Mouse (Mus musculus) hindbrain, embryonic 11.5 days (tissue): ENCODE measurements around the gene Mfsd12. TPM values are rescaled to one million over a fixed set of nuclear protein-coding genes. Genes with fewer than 3 reads are reported as not detected.
A peak's percentile ranks its signal among the peaks of the same experiment; 100 is the strongest.

ENCODE experiments used
- ATAC-seq: fragments of 200-750 bp; cut with Nextera tagmentation; 2 replicates; pipeline ENCODE4 v1.8.0; 2017; ENCODE audit warnings: mild to moderate bottlenecking, moderate TSS enrichment, moderate library complexity; ENCODE audit not compliant: low FRiP score
- DNase-seq: peaks from one replicate; pipeline ENCODE4 v3.0.0-alpha.2; 2015; ENCODE audit warnings: low spot score
- H3K27ac ChIP-seq: fragments of 300-500 bp; sonication (generic); 2 replicates; pipeline ENCODE4 v1.5.1; 2014; ENCODE audit warnings: mild to moderate bottlenecking, low read depth, low read length
- H3K27me3 ChIP-seq: fragments of 300-500 bp; sonication (generic); 2 replicates; pipeline ENCODE4 v1.6.1; 2014; ENCODE audit warnings: mild to moderate bottlenecking, low read length, moderate library complexity, mixed read lengths; ENCODE audit not compliant: control insufficient read depth, insufficient read depth
- H3K36me3 ChIP-seq: fragments of 300-500 bp; sonication (generic); 2 replicates; pipeline ENCODE4 v1.6.1; 2014; ENCODE audit warnings: mild to moderate bottlenecking, low read length, moderate library complexity, mixed read lengths; ENCODE audit not compliant: control insufficient read depth, insufficient read depth
- H3K4me1 ChIP-seq: fragments of 300-500 bp; sonication (generic); replicated peaks from 2 replicates; pipeline ENCODE4 v1.6.1; 2014; ENCODE audit warnings: low read length, mixed read lengths; ENCODE audit not compliant: control insufficient read depth, insufficient read depth
- H3K4me2 ChIP-seq: fragments of 300-500 bp; sonication (generic); replicated peaks from 2 replicates; pipeline ENCODE4 v1.6.1; 2014; ENCODE audit warnings: mild to moderate bottlenecking, low read depth, low read length
- H3K4me3 ChIP-seq: fragments of 300-500 bp; sonication (generic); 2 replicates; pipeline ENCODE4 v1.5.1; 2014; ENCODE audit warnings: low read depth, low read length
- H3K9ac ChIP-seq: fragments of 300-500 bp; sonication (generic); 2 replicates; pipeline ENCODE4 v1.6.1; 2014; ENCODE audit warnings: low read depth, low read length
- H3K9me3 ChIP-seq: fragments of 300-500 bp; sonication (generic); 2 replicates; pipeline ENCODE4 v1.6.1; 2016; ENCODE audit warnings: low read length; ENCODE audit not compliant: control insufficient read depth
- WGBS: fragments of 180-500 bp; shearing (Covaris S2); extraction: QIAGEN DNeasy Blood & Tissue Kit; methylation state at CpG from one replicate; pipeline ENCODE4 v1.1.7; 2014; 5-methylcytosine and 5-hydroxymethylcytosine counted together
- polyA plus RNA-seq: library from polyadenylated mRNA; unstranded; fragments of >200 nt; fragmentation: Nextera tagmentation; extraction: Ambion mirVana; gene quantifications from 2 replicates; pipeline ENCODE4 v1.2.1, GENCODE M21; 2014

Mfsd12 gene
- polyA plus RNA-seq, 1 experiment from 2014 or later: 3.9 TPM

- Histone ChIP-seq H3K27ac (0 out of 2 replicates have a peak overlapping the region, but pooled peaks have one; percentile 24), H3K27me3 (peaks cover 40% of the 10 kb centered on the region), H3K4me1 (peaks cover 16% of the 10 kb centered on the region; the same call in 1 of the 2 replicates), H3K4me2 (peak overlapping the region; percentile 36), H3K9me3 (no peaks in the 10 kb centered on the region), H3K36me3 (no peaks in the 10 kb centered on the region; the same call in 1 of the 2 replicates), H3K9ac (0 out of 2 replicates have a peak overlapping the region, but pooled peaks have one; percentile 11), H3K4me3 (peak overlapping the region; percentile 14)
- peak; percentile 68 for DNase-seq
- WGBS: 4% methylated on average over 53 of the region's 55 CpGs
- no peak for ATAC-seq
Measured at GRCm38 (mm10) chr10:81346453-81347067, 10.7 kb upstream of the Mfsd12 start.

GRCm38 (mm10) chr10:81349146-81349545 is 8.1 kb upstream of the Mfsd12 start:
- H3K27ac ChIP-seq: no peak overlapping the region
- H3K4me1 ChIP-seq: peaks cover 13% of the 10 kb centered on the region; the same call in 1 of the 2 replicates
- peak overlapping the region; percentile 88 for H3K9ac ChIP-seq
- H3K4me2 ChIP-seq: peak overlapping the region; percentile 89
- ATAC-seq: no peak
- 3% methylated on average over 11 of the region's 12 CpGs for WGBS
- H3K36me3 ChIP-seq: no peaks in the 10 kb centered on the region; the same call in 1 of the 2 replicates
- H3K27me3 ChIP-seq: peaks cover 17% of the 10 kb centered on the region
- no peaks in the 10 kb centered on the region for H3K9me3 ChIP-seq
- H3K4me3 ChIP-seq: peak overlapping the region; percentile 90
- DNase-seq: no peak

GRCm38 (mm10) chr10:81349961-81350350 is 7.3 kb upstream of the Mfsd12 start:
- ATAC-seq: peak; percentile 48
- Histone ChIP-seq H3K9me3 (no peaks in the 10 kb centered on the region), H3K4me1 (peaks cover 13% of the 10 kb centered on the region; the same call in 1 of the 2 replicates), H3K4me3 (peak overlapping the region; percentile 90), H3K4me2 (peak overlapping the region; percentile 89), H3K36me3 (no peaks in the 10 kb centered on the region; the same call in 1 of the 2 replicates), H3K27me3 (peaks cover 10% of the 10 kb centered on the region; the same call in 1 of the 2 replicates), H3K9ac (peak overlapping the region; percentile 88), H3K27ac (peak overlapping the region; percentile 68; the same call in 1 of the 2 replicates)
- DNase-seq: no peak
- 0% methylated on average over 22 of the region's 29 CpGs for WGBS

- Histone ChIP-seq H3K4me1 (peaks cover 13% of the 10 kb centered on the region; the same call in 1 of the 2 replicates), H3K27ac (peak within 1 kb of the TSS; percentile 68; the same call in 1 of the 2 replicates), H3K4me2 (peak within 1 kb of the TSS; percentile 89), H3K36me3 (no peaks in the 10 kb centered on the region), H3K9me3 (no peaks in the 10 kb centered on the region), H3K9ac (peak within 1 kb of the TSS; percentile 88), H3K27me3 (peaks cover 7% of the 10 kb centered on the region; the same call in 1 of the 2 replicates), H3K4me3 (peak within 1 kb of the TSS; percentile 90)
- DNase-seq: peak; percentile 97
- WGBS: under 1% methylated on average over 54 of the region's 54 CpGs
- peak; percentile 95 for ATAC-seq
Measured at GRCm38 (mm10) chr10:81350351-81351063, 6.8 kb upstream of the Mfsd12 start, which contains the start of gene Hmg20b. TSS of gene Hmg20b (minus strand) at chr10:81350480.

- H3K4me2 ChIP-seq: no peak overlapping the region
- no peak overlapping the region for H3K4me3 ChIP-seq
- peaks cover 7% of the 10 kb centered on the region; the same call in 1 of the 2 replicates for H3K27me3 ChIP-seq
- H3K4me1 ChIP-seq: peaks cover 11% of the 10 kb centered on the region; the same call in 1 of the 2 replicates
- ATAC-seq (no peak), DNase-seq (no peak)
- no peak overlapping the region for H3K27ac ChIP-seq
- no peaks in the 10 kb centered on the region for H3K36me3 ChIP-seq
- WGBS: 27% methylated on average over 9 of the region's 9 CpGs
- H3K9me3 ChIP-seq: no peaks in the 10 kb centered on the region
- H3K9ac ChIP-seq: no peak overlapping the region
Measured at GRCm38 (mm10) chr10:81351678-81352291, 5.5 kb upstream of the Mfsd12 start.

GRCm38 (mm10) chr10:81354738-81355477 is 2.4 kb upstream of the Mfsd12 start:
- Histone ChIP-seq H3K36me3 (no peaks in the 10 kb centered on the region), H3K4me1 (peaks cover 9% of the 10 kb centered on the region; the same call in 1 of the 2 replicates), H3K9me3 (no peaks in the 10 kb centered on the region), H3K4me3 (no peak overlapping the region), H3K27ac (no peak overlapping the region), H3K4me2 (no peak overlapping the region), H3K9ac (no peak overlapping the region), H3K27me3 (no peaks in the 10 kb centered on the region; the same call in 1 of the 2 replicates)
- WGBS: 68% methylated on average over 9 of the region's 9 CpGs
- DNase-seq (no peak), ATAC-seq (no peak)

- 0 out of 2 replicates have a peak overlapping the region, but pooled peaks have one; percentile 11 for H3K9ac ChIP-seq
- no peaks in the 10 kb centered on the region; the same call in 1 of the 2 replicates for H3K27me3 ChIP-seq
- H3K27ac ChIP-seq: no peak overlapping the region
- ATAC-seq: no peak
- H3K4me1 ChIP-seq: peaks cover 9% of the 10 kb centered on the region; the same call in 1 of the 2 replicates
- no peak overlapping the region for H3K4me3 ChIP-seq
- H3K36me3 ChIP-seq: no peaks in the 10 kb centered on the region
- no peaks in the 10 kb centered on the region for H3K9me3 ChIP-seq
- 81% methylated on average over 4 of the region's 4 CpGs for WGBS
- DNase-seq: no peak
- H3K4me2 ChIP-seq: no peak overlapping the region
Measured at GRCm38 (mm10) chr10:81355533-81355932, 1.8 kb upstream of the Mfsd12 start.
